51 mouse cellular contexts compared by ENCODE assay signal in genomic region chr1:153893746-153894145, GRCm38 (mm10). TPM values are rescaled to one million over a fixed set of nuclear protein-coding genes. Genes with fewer than 3 reads are reported as not detected.
"Had no signal": no experiment of that assay in that cellular context is flagged by ENCODE, and none has a peak within 500 bp of the region (broad histone marks: within the 10 kb centered on the region; RNA-seq: fewer than 3 reads in every experiment).

No protein-coding gene starts in this region.

- H3K27ac ChIP-seq: heart, embryonic 13.5 days; hindbrain, embryonic 10.5 days; hindbrain, embryonic 12.5 days; hindbrain, embryonic 13.5 days; hindbrain, embryonic 14.5 days; intestine, embryonic 15.5 days; kidney, embryonic 15.5 days; kidney, postnatal 0 days; layer of hippocampus, adult 2 months; left cerebral cortex, adult 2 months had no signal

- DNase-seq: heart, postnatal 10 days; heart, postnatal 14 days; heart, postnatal 36 days; heart, postnatal 4 days; kidney, adult 11 months; kidney, adult 18-20 months; kidney, adult 2 months; kidney, adult 8-10 months; kidney, adult 9 months; kidney, postnatal 10 days; kidney, postnatal 14 days; kidney, postnatal 25 days; kidney, postnatal 36 days; kidney, postnatal 4 days; layer of hippocampus, adult 9-11 months; layer of hippocampus, postnatal 36 days had no signal

- H3K4me2 ChIP-seq: heart, embryonic 11.5 days; heart, embryonic 12.5 days; heart, embryonic 13.5 days; heart, embryonic 15.5 days; hindbrain, embryonic 12.5 days; hindbrain, embryonic 13.5 days; hindbrain, embryonic 14.5 days; hindbrain, embryonic 15.5 days; intestine, embryonic 15.5 days; kidney, embryonic 15.5 days had no signal

- ATAC-seq: hindbrain, postnatal 0 days; inflammation-experienced regulatory T-cells, adult 6 months; intestine, embryonic 15.5 days; intestine, embryonic 16.5 days; intestine, postnatal 0 days had no signal

- H3K4me3 ChIP-seq: heart, embryonic 12.5 days; heart, embryonic 13.5 days; heart, embryonic 15.5 days; hindbrain, embryonic 10.5 days; hindbrain, embryonic 12.5 days; hindbrain, embryonic 13.5 days; hindbrain, embryonic 15.5 days; intestine, embryonic 15.5 days; kidney, embryonic 15.5 days; layer of hippocampus, adult 2 months; left cerebral cortex, adult 2 months had no signal

- H3K4me1 ChIP-seq: hindbrain, embryonic 12.5 days; intestine, embryonic 15.5 days had no signal

- H3K9me3 ChIP-seq: heart, embryonic 12.5 days; heart, embryonic 13.5 days; heart, embryonic 15.5 days; hindbrain, embryonic 10.5 days; hindbrain, embryonic 12.5 days; hindbrain, embryonic 13.5 days; hindbrain, embryonic 15.5 days; intestine, embryonic 15.5 days; kidney, embryonic 15.5 days had no signal

- H3K36me3 ChIP-seq: heart, embryonic 12.5 days; heart, embryonic 13.5 days; heart, embryonic 15.5 days; hindbrain, embryonic 10.5 days; hindbrain, embryonic 12.5 days; hindbrain, embryonic 13.5 days; hindbrain, embryonic 15.5 days; intestine, embryonic 15.5 days; kidney, embryonic 15.5 days had no signal

- H3K27me3 ChIP-seq: heart, embryonic 15.5 days; hindbrain, embryonic 15.5 days; intestine, embryonic 15.5 days had no signal

- H3K9ac ChIP-seq: heart, embryonic 12.5 days; heart, embryonic 13.5 days; heart, embryonic 15.5 days; hindbrain, embryonic 12.5 days; hindbrain, embryonic 13.5 days; hindbrain, embryonic 14.5 days; hindbrain, embryonic 15.5 days; intestine, embryonic 15.5 days; kidney, embryonic 15.5 days had no signal

RNA-seq across cellular contexts. Expression of gene Teddm1a, which starts 2.2 kb away (rescaled TPM):
- total RNA-seq: heart, postnatal 10 days; heart, postnatal 14 days; heart, postnatal 25 days; heart, postnatal 36 days; heart, postnatal 4 days; hematopoietic stem cell, adult 5-6 weeks; hindbrain, postnatal 0 days; layer of hippocampus, adult 18-20 months; layer of hippocampus, adult 2 months; layer of hippocampus, adult 8-10 months; layer of hippocampus, postnatal 10 days; layer of hippocampus, postnatal 14 days; layer of hippocampus, postnatal 25 days; layer of hippocampus, postnatal 36 days; left cerebral cortex, adult 18-20 months; left cerebral cortex, adult 2 months had no signal
- polyA plus RNA-seq: heart, embryonic 11.5 days; heart, embryonic 12.5 days; heart, embryonic 13.5 days; heart, embryonic 14.5 days; heart, embryonic 15.5 days; heart, embryonic 16.5 days; heart, postnatal 0 days; hindbrain, embryonic 10.5 days; hindbrain, embryonic 11.5 days; hindbrain, embryonic 12.5 days; hindbrain, embryonic 13.5 days; hindbrain, embryonic 14.5 days; hindbrain, embryonic 15.5 days; hindbrain, embryonic 16.5 days; hindbrain, postnatal 0 days; intestine, embryonic 14.5 days; intestine, embryonic 15.5 days; intestine, embryonic 16.5 days; intestine, postnatal 0 days; kidney, adult 2 months; kidney, embryonic 14.5 days; kidney, embryonic 15.5 days; kidney, embryonic 16.5 days; kidney, postnatal 0 days had no signal

RNA-seq across cellular contexts. Expression of gene Teddm1b, which starts 19.6 kb away (rescaled TPM):
- total RNA-seq: heart, postnatal 10 days; heart, postnatal 14 days; heart, postnatal 25 days; heart, postnatal 36 days; heart, postnatal 4 days; hematopoietic stem cell, adult 5-6 weeks; hindbrain, postnatal 0 days; layer of hippocampus, adult 18-20 months; layer of hippocampus, adult 2 months; layer of hippocampus, adult 8-10 months; layer of hippocampus, postnatal 10 days; layer of hippocampus, postnatal 14 days; layer of hippocampus, postnatal 25 days; left cerebral cortex, adult 18-20 months had no signal
- polyA plus RNA-seq: heart, embryonic 14.5 days; intestine, postnatal 0 days; kidney, adult 2 months; large intestine, adult 2 months had no signal

RNA-seq across cellular contexts. Expression of gene Rgsl1, which starts 49.8 kb away (rescaled TPM):
- total RNA-seq: heart, postnatal 10 days; heart, postnatal 14 days; heart, postnatal 36 days; heart, postnatal 4 days; hematopoietic stem cell, adult 5-6 weeks had no signal
- polyA plus RNA-seq: heart, embryonic 11.5 days; heart, embryonic 12.5 days; heart, embryonic 13.5 days; heart, embryonic 14.5 days; heart, embryonic 15.5 days; heart, embryonic 16.5 days; heart, postnatal 0 days; hindbrain, embryonic 10.5 days; hindbrain, embryonic 11.5 days; intestine, embryonic 15.5 days; intestine, embryonic 16.5 days; kidney, adult 2 months; kidney, embryonic 14.5 days; kidney, embryonic 15.5 days; kidney, embryonic 16.5 days; kidney, postnatal 0 days had no signal
